Mouse (Mus musculus): ENCODE results near the gene Epas1. TPM values are rescaled to one million over a fixed set of nuclear protein-coding genes. Genes with fewer than 3 reads are reported as not detected.

Gene Epas1
- polyA plus RNA-seq, 2 experiments, result 3.0 to 3.4 TPM

DNA sequence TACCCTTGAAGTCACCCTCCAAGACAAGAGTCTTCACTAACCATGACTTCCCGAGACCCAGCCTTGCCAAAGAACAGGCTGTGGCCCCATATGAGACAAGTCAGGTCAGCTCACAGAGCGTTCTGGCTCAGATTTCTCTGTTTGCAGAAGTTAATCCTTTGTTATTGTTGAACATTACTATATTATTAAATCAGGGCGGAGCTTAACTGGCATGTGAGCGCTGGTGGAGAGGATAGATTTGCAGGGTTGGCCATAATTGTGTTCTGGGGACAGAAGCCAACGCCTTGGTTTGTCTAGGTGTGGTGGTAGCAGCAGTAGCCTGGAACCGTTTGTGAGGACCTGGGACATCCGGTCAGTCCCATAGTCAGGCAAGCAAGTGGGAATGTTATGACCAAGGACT is 26.5 kb upstream of the Epas1 start:
- TF ChIP-seq EP300 (IDR thresholded peaks at IDR 0.05; ENCODE audit: low read depth), result no peak
- TF ChIP-seq CTCF (IDR thresholded peaks at IDR 0.05; ENCODE audit: low read depth), result no peak

DNA sequence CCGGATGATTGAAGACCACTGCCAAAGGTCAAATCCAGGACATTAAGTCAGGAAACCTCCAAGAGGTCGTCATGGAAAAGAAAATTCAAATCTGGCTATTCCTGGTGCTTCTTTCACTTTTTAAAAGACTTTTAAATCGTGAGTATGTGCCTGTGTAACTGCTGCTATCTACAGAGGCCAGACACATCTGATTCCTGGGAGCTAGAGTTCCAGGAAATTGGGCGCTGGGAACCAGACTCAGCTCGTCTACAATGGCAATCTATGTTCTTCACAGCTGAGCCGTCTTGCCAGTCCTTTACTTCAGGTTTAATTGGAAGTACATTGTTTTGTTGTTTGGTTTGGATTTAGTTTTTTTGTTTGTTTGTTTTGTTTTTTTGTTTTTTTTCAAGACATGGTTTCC is 22.2 kb upstream of the Epas1 start:
- no peak overlapping the region for H3K27ac ChIP-seq
- H3K36me3 ChIP-seq (replicated peaks; ENCODE audit: control insufficient read depth, insufficient read depth, low read depth), result no peaks in the 10 kb centered on the region
- H3K27me3 ChIP-seq (ENCODE audit: control insufficient read depth, insufficient read depth, low read length), result no peaks in the 10 kb centered on the region
- TF ChIP-seq EP300 (IDR thresholded peaks at IDR 0.05; ENCODE audit: low read depth) (no peak), CTCF (IDR thresholded peaks at IDR 0.05; ENCODE audit: low read depth) (no peak)
- no peak for ATAC-seq (ENCODE audit: insufficient read depth)
- no peak overlapping the region for H3K9ac ChIP-seq (replicated peaks)
- H3K4me1 ChIP-seq (replicated peaks; ENCODE audit: control insufficient read depth in 2 of 2, insufficient read depth in 2 of 2, low read length in 1 of 2), result peaks cover 0 to 7% of the 10 kb centered on the region in 2 experiments; a peak in 2 of 4 replicates
- no peak overlapping the region for H3K4me2 ChIP-seq (ENCODE audit: low read depth)
- H3K4me3 ChIP-seq (ENCODE audit: insufficient read depth in 1 of 2, low read depth in 2 of 2, low read length in 2 of 2), result no peak overlapping the region
- WGBS (ENCODE audit: insufficient replicate concordance), result 35% methylated on average over 6 of the region's 6 CpGs
- DNase-seq (ENCODE audit: low read depth in 3 of 3, low spot score in 3 of 3), result peak in 1 of 3 experiments; percentile 14
- no peaks in the 10 kb centered on the region for H3K9me3 ChIP-seq (ENCODE audit: control insufficient read depth, low read length)

More for the DNA sequence above, 26.5 kb upstream of the Epas1 start:
- Histone ChIP-seq H3K9me3 (ENCODE audit: control insufficient read depth, low read length) (no peaks in the 10 kb centered on the region), H3K27me3 (ENCODE audit: control insufficient read depth, insufficient read depth, low read length) (no peaks in the 10 kb centered on the region), H3K4me3 (ENCODE audit: insufficient read depth in 1 of 2, low read depth in 2 of 2, low read length in 2 of 2) (no peak overlapping the region), H3K36me3 (replicated peaks; ENCODE audit: control insufficient read depth, insufficient read depth, low read depth) (no peaks in the 10 kb centered on the region), H3K4me1 (replicated peaks; ENCODE audit: control insufficient read depth in 2 of 2, insufficient read depth in 2 of 2, low read length in 1 of 2) (peaks cover 0 to 2% of the 10 kb centered on the region in 2 experiments; a peak in 1 of 4 replicates), H3K27ac (no peak overlapping the region), H3K9ac (replicated peaks) (no peak overlapping the region), H3K4me2 (ENCODE audit: low read depth) (no peak overlapping the region)
- DNase-seq (ENCODE audit: low read depth in 3 of 3, low spot score in 3 of 3) (no peak), ATAC-seq (ENCODE audit: insufficient read depth) (no peak)
- 59% methylated on average over 7 of the region's 7 CpGs for WGBS (ENCODE audit: insufficient replicate concordance)

DNA sequence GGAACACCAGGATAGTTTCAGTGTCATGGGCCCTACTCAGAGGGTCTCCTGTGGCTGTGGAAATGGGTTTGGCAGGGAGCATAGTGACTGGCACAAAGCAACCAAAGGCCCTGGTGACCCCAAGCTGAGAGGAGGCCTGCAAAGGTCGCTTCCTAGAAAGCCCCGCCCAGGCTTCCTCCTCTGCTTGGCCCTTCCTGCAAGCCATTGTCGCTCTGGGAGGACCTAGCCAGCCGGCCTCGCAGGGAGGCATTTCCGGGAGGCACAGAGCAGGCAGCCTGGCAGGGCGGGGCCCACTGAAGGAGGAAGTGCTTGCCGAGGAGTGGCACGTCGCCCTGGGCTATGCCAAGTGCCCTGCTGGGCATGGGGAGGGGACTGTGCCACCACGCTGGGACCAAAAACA is 21.5 kb upstream of the Epas1 start:
- H3K9me3 ChIP-seq (ENCODE audit: control insufficient read depth, low read length), result no peaks in the 10 kb centered on the region
- no peak overlapping the region for H3K27ac ChIP-seq
- whole genome bisulfite sequencing (ENCODE audit: insufficient replicate concordance), result 3% methylated on average over 11 of the region's 11 CpGs
- H3K27me3 ChIP-seq (ENCODE audit: control insufficient read depth, insufficient read depth, low read length), result no peaks in the 10 kb centered on the region
- ATAC-seq (ENCODE audit: insufficient read depth) (peak; percentile 63), DNase-seq (ENCODE audit: low read depth in 3 of 3, low spot score in 3 of 3) (peak in 2 of 3 experiments; percentile 22 to 37)
- H3K9ac ChIP-seq (replicated peaks), result no peak overlapping the region
- H3K4me2 ChIP-seq (ENCODE audit: low read depth), result peak overlapping the region; percentile 42
- no peaks in the 10 kb centered on the region for H3K36me3 ChIP-seq (replicated peaks; ENCODE audit: control insufficient read depth, insufficient read depth, low read depth)
- H3K4me1 ChIP-seq (replicated peaks; ENCODE audit: control insufficient read depth in 2 of 2, insufficient read depth in 2 of 2, low read length in 1 of 2), result peaks cover 0 to 7% of the 10 kb centered on the region in 2 experiments; a peak in 2 of 4 replicates
- no peak overlapping the region for H3K4me3 ChIP-seq (ENCODE audit: insufficient read depth in 1 of 2, low read depth in 2 of 2, low read length in 2 of 2)
- TF ChIP-seq EP300 (IDR thresholded peaks at IDR 0.05; ENCODE audit: low read depth) (no peak), CTCF (IDR thresholded peaks at IDR 0.05; ENCODE audit: low read depth) (no peak)

DNA sequence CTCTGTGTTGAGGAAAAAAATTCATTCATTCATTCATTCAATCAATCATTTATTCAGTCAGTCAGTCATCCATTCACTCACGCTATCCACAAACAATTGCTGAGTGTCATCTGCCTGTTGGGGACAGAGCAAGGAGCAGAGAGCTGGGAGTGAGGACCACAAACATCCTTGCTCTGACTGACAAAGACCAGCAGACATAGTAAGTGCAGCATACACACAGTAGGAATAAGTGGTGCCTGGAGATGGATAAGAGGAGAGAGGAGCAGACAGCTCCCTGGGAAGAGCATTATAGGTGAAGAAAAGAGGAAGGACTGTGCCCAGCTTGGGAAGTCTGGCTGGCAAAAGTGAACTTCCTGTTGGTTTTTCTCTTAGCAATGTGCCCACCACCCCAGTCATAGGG is 21.0 kb upstream of the Epas1 start:
- H3K4me2 ChIP-seq (ENCODE audit: low read depth), result peak overlapping the region; percentile 42; the same call in 1 of the 2 replicates
- no peak overlapping the region for H3K27ac ChIP-seq
- TF ChIP-seq EP300 (IDR thresholded peaks at IDR 0.05; ENCODE audit: low read depth) (no peak), CTCF (IDR thresholded peaks at IDR 0.05; ENCODE audit: low read depth) (no peak)
- no peak overlapping the region for H3K9ac ChIP-seq (replicated peaks)
- no peaks in the 10 kb centered on the region for H3K9me3 ChIP-seq (ENCODE audit: control insufficient read depth, low read length)
- H3K4me1 ChIP-seq (replicated peaks; ENCODE audit: control insufficient read depth in 2 of 2, insufficient read depth in 2 of 2, low read length in 1 of 2), result peaks cover 0 to 7% of the 10 kb centered on the region in 2 experiments; a peak in 2 of 4 replicates
- no peaks in the 10 kb centered on the region for H3K27me3 ChIP-seq (ENCODE audit: control insufficient read depth, insufficient read depth, low read length)
- no peaks in the 10 kb centered on the region for H3K36me3 ChIP-seq (replicated peaks; ENCODE audit: control insufficient read depth, insufficient read depth, low read depth)
- no peak for ATAC-seq (ENCODE audit: insufficient read depth)
- H3K4me3 ChIP-seq (ENCODE audit: insufficient read depth in 1 of 2, low read depth in 2 of 2, low read length in 2 of 2), result no peak overlapping the region
- no peak for DNase-seq (ENCODE audit: low read depth in 3 of 3, low spot score in 3 of 3)
- WGBS (ENCODE audit: insufficient replicate concordance), result 48% methylated on average over 1 of the region's 1 CpGs

DNA sequence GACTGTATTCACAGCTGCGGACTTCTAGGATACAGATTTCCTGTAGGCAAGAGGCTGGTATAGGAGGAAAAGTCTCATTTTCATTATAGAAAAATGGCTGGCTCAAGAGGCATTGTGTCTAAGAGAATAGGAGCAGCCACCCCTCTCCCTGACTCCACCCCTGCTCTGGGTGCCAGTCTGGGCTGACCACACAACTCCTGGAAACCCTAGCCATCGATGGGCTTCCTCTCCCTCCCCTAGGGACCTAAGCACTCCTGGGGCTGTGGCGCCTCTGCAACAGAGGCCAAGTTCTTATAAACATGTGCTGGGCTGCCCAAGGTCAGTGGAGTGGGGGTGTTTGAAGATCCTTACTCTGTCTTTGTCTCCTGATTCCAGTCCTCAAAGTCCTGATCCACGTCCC is 19.9 kb upstream of the Epas1 start:
- H3K27me3 ChIP-seq (ENCODE audit: control insufficient read depth, insufficient read depth, low read length), result no peaks in the 10 kb centered on the region
- no peak overlapping the region for H3K9ac ChIP-seq (replicated peaks)
- no peak for DNase-seq (ENCODE audit: low read depth in 3 of 3, low spot score in 3 of 3)
- no peaks in the 10 kb centered on the region for H3K9me3 ChIP-seq (ENCODE audit: control insufficient read depth, low read length)
- no peak overlapping the region for H3K4me2 ChIP-seq (ENCODE audit: low read depth)
- H3K4me3 ChIP-seq (ENCODE audit: insufficient read depth in 1 of 2, low read depth in 2 of 2, low read length in 2 of 2), result no peak overlapping the region
- ATAC-seq (ENCODE audit: insufficient read depth), result no peak
- peaks cover 0 to 7% of the 10 kb centered on the region in 2 experiments; a peak in 2 of 4 replicates for H3K4me1 ChIP-seq (replicated peaks; ENCODE audit: control insufficient read depth in 2 of 2, insufficient read depth in 2 of 2, low read length in 1 of 2)
- no peak overlapping the region for H3K27ac ChIP-seq
- 47% methylated on average over 4 of the region's 4 CpGs for WGBS (ENCODE audit: insufficient replicate concordance)
- no peak for TF ChIP-seq CTCF (IDR thresholded peaks at IDR 0.05; ENCODE audit: low read depth)
- no peak for TF ChIP-seq EP300 (IDR thresholded peaks at IDR 0.05; ENCODE audit: low read depth)
- no peaks in the 10 kb centered on the region for H3K36me3 ChIP-seq (replicated peaks; ENCODE audit: control insufficient read depth, insufficient read depth, low read depth)

Measured in liver, embryonic 14.5 days (tissue).